Mouse (Mus musculus): ENCODE results near the gene Kdm2b. TPM values are rescaled to one million over a fixed set of nuclear protein-coding genes. Genes with fewer than 3 reads are reported as not detected.

The Kdm2b gene
- polyA plus RNA-seq, 1 experiment = 10.9 TPM

DNA sequence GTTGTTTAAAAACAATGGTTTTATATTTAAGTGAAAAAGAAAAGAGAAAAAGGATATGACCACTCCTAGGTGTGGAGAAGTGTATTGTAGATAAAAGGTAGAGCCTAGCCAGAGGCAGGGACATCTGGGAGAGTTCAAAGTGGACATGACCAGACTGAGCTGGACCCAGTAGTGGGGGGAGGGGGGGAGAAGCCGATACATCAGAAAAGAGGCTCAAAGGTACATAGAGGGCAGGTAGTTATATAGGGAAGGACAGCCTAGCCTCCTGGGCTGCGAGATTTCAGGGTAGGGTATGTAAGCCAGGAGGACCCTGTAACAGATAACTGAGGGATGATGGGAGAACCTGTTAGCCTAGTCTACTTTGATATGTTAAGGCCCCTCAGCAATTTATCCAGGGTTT, 137.0 kb downstream of the Kdm2b start:
- H3K4me3 ChIP-seq (ENCODE audit: insufficient read depth, low read depth, low read length) = no peak overlapping the region
- no peaks in the 10 kb centered on the region for H3K36me3 ChIP-seq (ENCODE audit: control insufficient read depth, insufficient read depth, low read length)
- peaks cover 6% of the 10 kb centered on the region; the same call in 1 of the 2 replicates for H3K4me1 ChIP-seq (ENCODE audit: control insufficient read depth, insufficient read depth, low read length)
- TF ChIP-seq POLR2A (IDR thresholded peaks at IDR 0.05; ENCODE audit: low read depth, low read length) (no peak), CTCF (conservative IDR thresholded peaks at IDR 0.05; ENCODE audit: insufficient read depth, insufficient read length, low read depth, low read length) (no peak)
- 45% methylated on average over 2 of the region's 2 CpGs for WGBS
- no peaks in the 10 kb centered on the region for H3K27me3 ChIP-seq (replicated peaks; ENCODE audit: control insufficient read depth, insufficient read depth, low read length)
- no peak for DNase-seq
- H3K27ac ChIP-seq (ENCODE audit: insufficient read depth, low read depth, low read length) = no peak overlapping the region

DNA sequence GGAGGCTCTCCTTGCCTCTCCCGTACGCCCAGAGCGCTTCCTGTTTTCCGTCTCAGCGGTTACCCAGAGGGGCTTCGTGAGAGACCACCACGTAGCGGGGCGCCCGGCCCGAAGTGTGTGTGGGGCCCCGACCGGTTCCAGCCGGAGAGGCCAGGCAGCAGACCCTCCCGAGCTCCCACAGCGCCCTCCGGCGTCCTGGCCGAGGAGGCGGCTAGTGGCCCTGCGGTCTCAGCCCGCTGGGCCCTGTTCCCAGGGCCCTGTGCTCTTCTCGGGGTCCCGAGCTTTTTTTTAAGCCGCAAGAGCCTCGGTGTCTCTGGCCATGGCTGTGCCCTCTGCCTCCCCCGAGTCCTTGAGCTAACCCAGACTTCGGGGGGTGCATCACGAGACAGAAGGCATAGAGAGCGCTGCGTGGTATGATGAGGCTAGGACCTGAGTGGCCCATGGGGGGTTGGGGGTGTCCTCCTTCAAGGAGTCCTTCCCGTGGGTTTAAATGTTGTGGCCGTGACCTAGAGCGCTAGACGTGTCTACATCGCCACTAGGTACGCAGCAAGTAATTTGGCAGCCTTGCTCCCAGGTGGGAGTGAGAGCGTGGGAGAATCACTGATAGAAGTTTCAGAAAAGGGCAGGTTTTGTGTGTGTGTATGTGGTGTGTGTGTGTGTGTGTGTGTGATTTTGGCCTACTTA, 139.2 kb downstream of the Kdm2b start:
- Histone ChIP-seq H3K4me1 (ENCODE audit: control insufficient read depth, insufficient read depth, low read length) (peaks cover 6% of the 10 kb centered on the region; the same call in 1 of the 2 replicates), H3K27ac (ENCODE audit: insufficient read depth, low read depth, low read length) (peak overlapping the region; percentile 74), H3K36me3 (ENCODE audit: control insufficient read depth, insufficient read depth, low read length) (no peaks in the 10 kb centered on the region), H3K4me3 (ENCODE audit: insufficient read depth, low read depth, low read length) (peak overlapping the region; percentile 88), H3K27me3 (replicated peaks; ENCODE audit: control insufficient read depth, insufficient read depth, low read length) (no peaks in the 10 kb centered on the region)
- WGBS = 1% methylated on average over 38 of the region's 38 CpGs
- no peak for DNase-seq
- TF ChIP-seq POLR2A (IDR thresholded peaks at IDR 0.05; ENCODE audit: low read depth, low read length) = no peak
- TF ChIP-seq CTCF (conservative IDR thresholded peaks at IDR 0.05; ENCODE audit: insufficient read depth, insufficient read length, low read depth, low read length) = 0 out of 2 replicates have a peak, but pooled peaks have one; percentile 18

DNA sequence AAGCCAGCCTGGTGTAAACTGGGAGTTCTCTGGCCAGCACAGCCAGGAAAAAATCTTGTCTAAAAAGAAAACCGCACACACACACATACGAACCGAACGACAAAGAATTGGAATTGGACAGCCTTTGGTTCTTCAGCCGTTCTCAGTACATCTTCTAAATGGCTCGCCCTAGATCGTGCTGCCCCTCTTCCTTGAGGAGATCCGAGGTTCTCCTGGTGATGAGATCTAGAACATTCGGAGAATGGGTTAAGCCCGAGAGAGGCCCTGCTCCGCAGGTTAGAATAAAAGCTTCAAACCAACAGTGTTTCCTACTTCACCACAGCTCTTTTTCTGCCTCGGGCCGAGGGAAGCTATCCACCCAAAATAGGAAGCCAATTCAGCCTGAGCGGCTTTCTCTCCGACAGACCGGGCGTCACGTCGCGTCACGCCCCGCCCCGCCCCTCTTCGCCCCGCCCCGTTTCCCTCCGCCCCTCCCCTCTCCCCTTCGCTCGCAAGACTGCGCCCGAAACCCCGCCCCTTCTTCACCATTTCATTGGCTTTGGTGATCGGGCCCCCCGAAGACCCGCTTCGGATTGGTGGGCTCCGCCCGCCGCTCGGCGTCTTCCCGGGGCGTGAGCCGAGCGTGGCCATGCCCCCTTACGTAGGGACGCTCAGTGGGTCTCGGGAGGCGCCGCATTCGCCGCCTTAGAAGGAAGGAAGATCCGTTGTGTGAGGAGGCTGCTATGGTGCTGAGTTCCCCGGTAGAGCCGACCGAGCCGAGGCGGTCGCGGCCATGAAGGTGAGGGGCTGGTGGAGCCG, 139.9 kb downstream of the Kdm2b start, which contains the start of gene Rnf34:
Rnf34 (plus strand) TSS at position 528 of the 798 bp plus-strand sequence.
- 1% methylated on average over 61 of the region's 61 CpGs for WGBS
- TF ChIP-seq POLR2A (IDR thresholded peaks at IDR 0.05; ENCODE audit: low read depth, low read length) (peak; percentile 92), CTCF (conservative IDR thresholded peaks at IDR 0.05; ENCODE audit: insufficient read depth, insufficient read length, low read depth, low read length) (no peak)
- no peaks in the 10 kb centered on the region for H3K36me3 ChIP-seq (ENCODE audit: control insufficient read depth, insufficient read depth, low read length)
- H3K4me1 ChIP-seq (ENCODE audit: control insufficient read depth, insufficient read depth, low read length) = peaks cover 6% of the 10 kb centered on the region; the same call in 1 of the 2 replicates
- peak within 1 kb of the TSS; percentile 74 for H3K27ac ChIP-seq (ENCODE audit: insufficient read depth, low read depth, low read length)
- peak; percentile 99 for DNase-seq
- peak within 1 kb of the TSS; percentile 88 for H3K4me3 ChIP-seq (ENCODE audit: insufficient read depth, low read depth, low read length)
- H3K27me3 ChIP-seq (replicated peaks; ENCODE audit: control insufficient read depth, insufficient read depth, low read length) = no peaks in the 10 kb centered on the region

DNA sequence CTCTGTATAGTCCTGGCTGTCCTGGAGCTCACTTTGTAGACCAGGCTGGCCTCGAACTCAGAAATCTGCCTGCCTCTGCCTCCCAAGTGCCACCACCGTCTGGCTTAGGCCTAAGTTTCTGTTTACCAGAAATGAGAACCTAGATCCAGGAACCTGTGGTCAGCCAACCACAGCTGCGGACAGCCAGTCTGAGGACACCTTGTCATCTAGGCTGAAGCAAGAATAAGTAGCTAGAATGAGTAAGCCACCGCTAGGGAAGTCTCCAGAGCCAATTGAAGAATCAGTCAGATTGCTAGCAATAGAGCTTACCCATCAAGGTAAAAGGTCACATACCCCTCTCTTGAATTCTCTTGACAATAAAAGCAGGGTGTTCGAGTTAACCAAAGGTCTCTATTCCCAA, 145.8 kb downstream of the Kdm2b start:
- H3K4me1 ChIP-seq (ENCODE audit: control insufficient read depth, insufficient read depth, low read length) = no peaks in the 10 kb centered on the region
- H3K4me3 ChIP-seq (ENCODE audit: insufficient read depth, low read depth, low read length) = no peak overlapping the region
- no peaks in the 10 kb centered on the region for H3K36me3 ChIP-seq (ENCODE audit: control insufficient read depth, insufficient read depth, low read length)
- no peak for TF ChIP-seq POLR2A (IDR thresholded peaks at IDR 0.05; ENCODE audit: low read depth, low read length)
- no peak for TF ChIP-seq CTCF (conservative IDR thresholded peaks at IDR 0.05; ENCODE audit: insufficient read depth, insufficient read length, low read depth, low read length)
- H3K27ac ChIP-seq (ENCODE audit: insufficient read depth, low read depth, low read length) = no peak overlapping the region
- no peaks in the 10 kb centered on the region for H3K27me3 ChIP-seq (replicated peaks; ENCODE audit: control insufficient read depth, insufficient read depth, low read length)
- no peak for DNase-seq
- 80% methylated on average over 5 of the region's 5 CpGs for WGBS

DNA sequence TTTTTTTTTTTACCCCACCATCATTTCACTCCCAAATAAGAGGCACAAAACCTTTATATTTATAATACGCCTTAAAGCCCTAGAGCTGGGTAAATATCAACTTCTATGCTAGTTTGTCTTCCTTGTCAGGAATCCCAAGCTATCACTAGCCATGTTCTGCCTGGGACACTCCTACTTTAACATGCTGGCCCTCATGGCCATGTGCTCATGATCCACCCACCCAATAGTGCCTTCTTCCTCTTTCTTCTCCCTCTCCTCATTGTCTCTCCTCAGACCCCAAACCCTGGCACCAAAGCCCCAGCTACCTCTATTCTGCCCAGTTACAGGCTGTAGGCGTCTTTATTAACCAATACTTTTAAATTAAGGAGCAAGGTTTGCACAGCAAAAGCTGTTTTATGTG, 148.5 kb downstream of the Kdm2b start:
- Histone ChIP-seq H3K4me3 (ENCODE audit: insufficient read depth, low read depth, low read length) (no peak overlapping the region), H3K27me3 (replicated peaks; ENCODE audit: control insufficient read depth, insufficient read depth, low read length) (no peaks in the 10 kb centered on the region), H3K27ac (ENCODE audit: insufficient read depth, low read depth, low read length) (no peak overlapping the region), H3K36me3 (ENCODE audit: control insufficient read depth, insufficient read depth, low read length) (no peaks in the 10 kb centered on the region), H3K4me1 (ENCODE audit: control insufficient read depth, insufficient read depth, low read length) (no peaks in the 10 kb centered on the region)
- WGBS = 91% methylated on average over 2 of the region's 2 CpGs
- no peak for TF ChIP-seq CTCF (conservative IDR thresholded peaks at IDR 0.05; ENCODE audit: insufficient read depth, insufficient read length, low read depth, low read length)
- no peak for TF ChIP-seq POLR2A (IDR thresholded peaks at IDR 0.05; ENCODE audit: low read depth, low read length)
- no peak for DNase-seq

DNA sequence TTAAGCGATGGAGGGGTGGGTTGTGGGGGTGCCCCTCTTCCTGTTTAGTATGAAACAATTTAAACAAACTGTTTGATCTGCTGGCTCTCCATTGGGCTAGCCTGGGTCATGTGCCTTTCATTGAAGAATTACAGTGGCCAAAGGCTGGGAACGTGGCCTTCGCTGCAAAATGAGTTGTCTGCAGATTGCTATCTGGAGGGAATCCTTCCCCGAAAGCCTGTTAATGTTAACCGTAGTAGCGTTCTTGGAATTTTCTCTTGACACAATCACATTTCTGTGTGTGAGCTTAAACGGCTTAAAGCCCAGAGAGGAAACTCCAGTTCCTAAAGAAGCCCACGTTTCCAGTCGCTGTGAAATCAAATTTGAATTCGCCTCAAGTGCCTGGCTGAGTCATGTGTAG, 156.6 kb downstream of the Kdm2b start:
- Histone ChIP-seq H3K36me3 (ENCODE audit: control insufficient read depth, insufficient read depth, low read length) (no peaks in the 10 kb centered on the region), H3K4me1 (ENCODE audit: control insufficient read depth, insufficient read depth, low read length) (no peaks in the 10 kb centered on the region), H3K4me3 (ENCODE audit: insufficient read depth, low read depth, low read length) (no peak overlapping the region), H3K27ac (ENCODE audit: insufficient read depth, low read depth, low read length) (no peak overlapping the region), H3K27me3 (replicated peaks; ENCODE audit: control insufficient read depth, insufficient read depth, low read length) (no peaks in the 10 kb centered on the region)
- DNase-seq = no peak
- TF ChIP-seq POLR2A (IDR thresholded peaks at IDR 0.05; ENCODE audit: low read depth, low read length) = no peak
- TF ChIP-seq CTCF (conservative IDR thresholded peaks at IDR 0.05; ENCODE audit: insufficient read depth, insufficient read length, low read depth, low read length) = no peak
- WGBS = 82% methylated on average over 10 of the region's 10 CpGs

DNA sequence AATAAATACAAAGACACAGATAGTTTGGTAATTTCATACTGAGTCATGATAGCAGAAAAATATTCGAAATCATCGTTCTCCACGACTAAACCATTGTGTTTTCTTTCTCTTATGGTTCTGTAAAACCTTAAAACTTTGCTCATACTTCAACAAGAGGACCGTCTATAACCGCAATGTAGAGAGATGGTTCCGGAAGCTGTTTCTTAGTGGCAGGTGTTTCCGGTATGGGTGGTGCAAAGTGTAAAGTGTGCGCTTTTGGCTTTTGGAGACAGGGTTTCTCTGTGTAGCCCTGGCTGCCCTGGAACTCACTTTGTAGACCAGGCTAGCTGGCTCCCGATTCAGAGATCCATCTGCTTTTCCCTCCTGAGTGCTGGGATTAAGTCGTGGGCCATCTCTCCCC, 157.1 kb downstream of the Kdm2b start:
- no peaks in the 10 kb centered on the region for H3K27me3 ChIP-seq (replicated peaks; ENCODE audit: control insufficient read depth, insufficient read depth, low read length)
- no peaks in the 10 kb centered on the region for H3K4me1 ChIP-seq (ENCODE audit: control insufficient read depth, insufficient read depth, low read length)
- no peak for TF ChIP-seq POLR2A (IDR thresholded peaks at IDR 0.05; ENCODE audit: low read depth, low read length)
- no peak for TF ChIP-seq CTCF (conservative IDR thresholded peaks at IDR 0.05; ENCODE audit: insufficient read depth, insufficient read length, low read depth, low read length)
- no peaks in the 10 kb centered on the region for H3K36me3 ChIP-seq (ENCODE audit: control insufficient read depth, insufficient read depth, low read length)
- WGBS = 85% methylated on average over 10 of the region's 10 CpGs
- no peak overlapping the region for H3K4me3 ChIP-seq (ENCODE audit: insufficient read depth, low read depth, low read length)
- H3K27ac ChIP-seq (ENCODE audit: insufficient read depth, low read depth, low read length) = no peak overlapping the region
- DNase-seq = no peak
